Mouse (Mus musculus): ENCODE results near the gene Gm49387.

Gm49387 gene

DNA sequence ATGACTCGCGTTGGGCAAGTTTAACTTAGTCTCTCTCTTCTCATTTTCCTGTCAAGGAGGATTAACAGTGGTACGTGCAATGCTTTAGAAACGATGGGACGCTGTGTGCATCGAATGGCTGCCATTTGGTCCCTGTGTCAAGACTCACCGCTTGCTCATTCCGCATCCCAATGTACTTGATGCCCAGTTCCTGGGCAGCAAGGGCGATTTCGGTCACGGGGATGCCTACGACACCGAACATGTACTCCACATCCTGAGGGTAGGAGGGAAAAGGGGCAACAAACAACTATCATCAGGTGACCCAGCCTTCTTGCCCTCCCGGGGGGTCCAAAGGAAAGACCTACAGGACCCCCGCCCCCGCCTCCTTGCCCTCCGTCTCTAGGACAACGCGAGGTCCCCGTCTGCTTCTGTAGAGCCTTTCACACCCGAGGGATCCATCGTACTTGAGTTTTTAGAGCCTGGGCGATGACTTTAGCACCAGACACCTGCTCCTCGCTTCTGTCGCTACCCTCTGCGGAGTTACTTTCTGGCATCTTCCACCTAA lies at the start of gene Gm49387:
Gene Gm49387, minus strand, starts transcription at position 533 of the 544 bp plus-strand sequence.
- no peak for DNase-seq (ENCODE audit: low spot score in 2 of 2)

DNA sequence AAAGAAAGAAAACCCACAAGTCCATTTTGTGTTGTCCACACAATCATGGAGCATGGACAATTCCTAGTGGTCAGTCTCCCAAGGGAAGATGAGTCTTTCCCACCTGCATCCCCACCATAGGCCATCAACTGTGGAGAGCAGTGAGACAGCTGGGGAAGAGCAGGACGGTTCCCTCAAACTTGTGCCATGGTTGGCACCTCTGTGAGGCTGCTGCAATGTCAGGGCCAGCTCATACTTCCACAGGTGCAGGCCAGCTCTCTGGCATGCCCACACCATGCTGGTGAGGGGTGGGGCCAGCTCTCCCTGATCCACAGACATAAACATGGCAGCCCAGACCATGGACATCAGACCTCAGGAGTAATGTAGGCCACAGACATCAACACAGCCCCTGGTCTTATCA lies 45.6 kb upstream of the Gm49387 start:
- no peak for DNase-seq (ENCODE audit: low spot score in 2 of 2)

DNA sequence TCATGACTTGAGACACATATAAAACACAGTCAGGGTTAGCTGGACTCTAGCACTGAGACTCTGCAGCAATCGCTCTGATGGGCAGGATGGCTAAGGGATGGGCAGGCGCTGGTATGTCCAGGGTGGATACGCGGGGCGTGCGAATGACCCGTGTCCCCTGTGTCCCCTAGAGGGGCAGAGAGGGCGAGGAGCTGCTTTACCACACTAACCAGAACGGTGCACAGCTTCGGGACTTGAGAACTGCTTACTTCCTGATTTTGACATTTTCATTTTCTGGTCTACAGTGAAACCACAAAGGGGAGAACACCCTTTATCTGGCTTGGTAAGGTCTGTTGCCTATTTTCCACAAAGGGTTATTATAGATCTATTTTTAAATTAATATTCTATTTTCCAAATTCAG lies 45.0 kb upstream of the Gm49387 start:
- no peak for DNase-seq (ENCODE audit: low spot score in 2 of 2)

DNA sequence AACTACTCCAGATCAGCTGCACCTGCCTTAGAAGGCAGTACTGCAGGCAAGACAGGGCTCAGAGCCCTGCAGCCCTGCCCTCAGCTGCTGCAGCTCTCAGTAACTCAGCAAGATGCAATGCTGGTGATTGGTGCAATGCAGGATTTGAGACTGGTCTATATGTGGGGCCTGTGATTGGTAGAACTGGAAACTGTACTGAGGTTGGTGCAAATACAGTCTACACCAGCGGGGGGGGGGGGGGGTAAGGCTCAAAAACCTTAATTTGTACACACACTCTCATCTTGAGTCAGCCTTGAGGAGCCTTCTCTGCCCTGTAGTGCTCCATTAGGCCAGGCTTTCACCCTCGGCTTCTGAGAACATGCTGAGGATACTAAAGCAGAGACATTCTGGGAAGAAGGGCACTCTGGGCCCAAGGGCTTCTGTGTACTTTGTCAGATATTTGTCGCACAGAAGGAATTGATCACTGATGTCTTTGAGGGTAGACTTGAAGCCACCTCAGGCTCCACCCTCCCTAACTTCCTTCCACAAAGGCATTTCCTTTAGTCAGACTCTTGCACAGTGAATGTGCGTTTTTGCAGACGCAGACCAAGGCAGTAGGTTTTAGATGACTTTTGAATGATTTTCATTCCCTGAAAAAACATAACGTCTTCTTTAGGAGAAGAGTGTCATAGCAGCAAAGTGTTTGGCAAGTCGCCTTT lies 43.8 kb upstream of the Gm49387 start:
- DNase-seq (ENCODE audit: low spot score in 2 of 2), result no peak

DNA sequence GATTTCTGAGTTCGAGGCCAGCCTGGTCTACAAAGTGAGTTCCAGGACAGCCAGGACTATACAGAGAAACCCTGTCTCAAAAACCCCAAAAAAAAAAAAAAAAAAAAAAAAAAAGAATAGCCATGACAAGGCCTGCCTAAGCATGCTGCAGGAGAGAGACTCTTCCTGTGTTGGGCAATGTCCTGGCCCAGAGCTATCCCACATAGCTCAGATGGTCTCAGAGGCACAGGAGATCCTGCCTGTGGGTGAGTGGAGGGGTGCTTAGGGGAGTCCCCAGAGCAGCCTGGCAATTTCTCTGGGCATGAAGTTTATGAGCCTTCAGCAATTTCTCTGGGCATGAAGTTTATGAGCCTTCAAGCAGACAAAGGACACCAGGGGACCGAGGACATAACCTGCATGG lies 42.9 kb upstream of the Gm49387 start:
- DNase-seq (ENCODE audit: low spot score in 2 of 2), result no peak

DNA sequence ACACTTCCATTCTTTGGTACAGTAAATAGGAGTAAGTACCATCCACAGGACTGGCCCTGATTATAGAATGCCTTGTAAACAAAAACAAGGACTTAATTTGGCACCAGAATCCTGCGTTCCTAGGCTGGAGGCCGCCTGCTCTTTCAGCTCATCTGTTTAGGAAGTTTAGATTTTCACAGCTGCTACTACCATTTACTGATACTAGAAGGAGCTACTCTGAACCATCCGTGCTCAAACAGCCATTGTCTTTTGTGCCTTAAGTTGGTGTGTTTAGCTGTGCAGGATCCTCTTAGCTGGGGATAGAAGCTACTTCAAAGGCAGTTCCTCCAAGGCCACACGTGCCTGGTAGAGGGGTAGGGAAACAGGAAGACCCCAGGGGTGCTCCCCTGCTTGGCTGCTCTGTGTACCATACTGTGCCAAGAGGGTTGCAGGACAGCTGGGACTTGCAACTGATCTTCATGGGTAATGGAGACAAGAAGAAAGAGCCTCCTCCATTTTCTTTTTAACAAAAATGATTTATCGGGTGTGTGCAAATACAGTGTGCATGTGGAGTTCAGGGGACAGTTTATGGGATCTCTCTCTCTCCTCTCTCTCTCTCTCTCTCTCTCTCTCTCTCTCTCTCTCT lies 41.4 kb upstream of the Gm49387 start:
- no peak for DNase-seq (ENCODE audit: low spot score in 2 of 2)

DNA sequence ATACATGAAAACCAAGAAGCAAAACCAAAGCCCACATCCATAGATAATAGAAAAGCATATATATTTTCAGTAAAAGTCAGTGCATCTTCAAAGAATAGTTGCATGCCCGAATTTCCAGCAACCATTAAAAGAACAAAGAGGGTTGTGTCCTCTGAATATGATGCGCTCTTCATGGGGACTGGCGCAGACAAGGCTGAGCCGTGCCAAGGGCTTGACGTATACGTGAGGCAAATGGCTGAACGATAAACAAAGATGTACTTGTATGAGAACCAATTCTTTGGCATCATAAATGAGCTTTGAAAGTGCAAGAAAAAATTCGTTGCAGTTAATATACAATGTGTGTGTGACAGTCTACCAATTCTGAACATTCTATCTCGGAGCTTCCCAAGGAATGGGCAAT lies 40.6 kb upstream of the Gm49387 start:
- DNase-seq (ENCODE audit: low spot score in 2 of 2), result no peak

DNA sequence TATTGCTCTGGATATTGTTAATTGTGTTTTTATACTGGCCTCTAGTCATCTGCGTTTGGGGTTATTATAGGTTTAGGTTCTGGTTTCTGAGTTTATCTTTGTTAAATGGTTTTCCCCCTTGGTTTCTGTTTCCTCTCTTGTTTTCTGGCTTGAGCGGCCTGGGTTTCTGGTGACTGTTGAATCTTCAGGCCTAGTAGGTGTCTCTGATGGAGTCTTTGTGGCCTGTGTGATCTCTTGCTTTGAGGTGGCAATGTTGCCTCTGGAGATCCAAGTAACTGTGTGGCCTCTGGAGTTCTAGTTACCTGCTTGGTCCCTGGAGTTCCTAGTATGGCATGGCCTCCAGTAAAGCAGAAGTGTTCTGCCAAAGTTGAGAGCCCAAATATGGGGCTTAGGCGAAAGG lies 40.0 kb upstream of the Gm49387 start:
- DNase-seq (ENCODE audit: low spot score in 2 of 2), result no peak

DNA sequence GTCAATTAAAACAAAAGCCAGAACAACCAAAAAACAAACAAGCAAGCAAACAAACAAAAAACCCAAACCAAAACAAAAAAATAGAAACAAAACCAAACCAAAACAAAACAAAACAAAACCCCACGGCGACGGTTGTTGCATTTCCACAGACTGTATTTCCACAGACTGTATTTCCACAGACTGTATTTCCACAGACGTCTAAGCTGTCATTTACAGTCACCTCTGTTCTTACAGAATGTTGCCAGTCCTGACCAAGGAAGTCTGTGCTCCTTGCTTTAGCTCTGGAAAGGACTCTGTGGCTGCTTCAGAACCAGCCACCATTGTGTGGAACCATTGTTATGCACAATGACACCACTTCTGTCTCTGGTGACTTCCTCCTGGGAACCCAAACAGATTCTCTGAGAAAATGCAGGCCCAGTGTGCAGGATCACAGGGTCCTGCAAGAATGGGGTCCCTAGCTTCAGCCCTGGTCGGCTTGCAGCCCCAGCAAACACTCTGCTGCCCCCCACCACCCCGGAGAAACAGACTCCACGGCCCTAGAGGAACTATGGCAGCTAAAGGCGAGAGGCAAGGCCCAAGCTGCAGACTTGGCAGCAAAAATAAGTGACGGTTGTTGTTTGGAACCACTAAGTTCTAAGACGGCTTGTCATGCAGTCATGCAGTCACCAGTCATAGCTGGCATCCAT lies 31.1 kb upstream of the Gm49387 start:
- no peak for DNase-seq (ENCODE audit: low spot score in 2 of 2)

DNA sequence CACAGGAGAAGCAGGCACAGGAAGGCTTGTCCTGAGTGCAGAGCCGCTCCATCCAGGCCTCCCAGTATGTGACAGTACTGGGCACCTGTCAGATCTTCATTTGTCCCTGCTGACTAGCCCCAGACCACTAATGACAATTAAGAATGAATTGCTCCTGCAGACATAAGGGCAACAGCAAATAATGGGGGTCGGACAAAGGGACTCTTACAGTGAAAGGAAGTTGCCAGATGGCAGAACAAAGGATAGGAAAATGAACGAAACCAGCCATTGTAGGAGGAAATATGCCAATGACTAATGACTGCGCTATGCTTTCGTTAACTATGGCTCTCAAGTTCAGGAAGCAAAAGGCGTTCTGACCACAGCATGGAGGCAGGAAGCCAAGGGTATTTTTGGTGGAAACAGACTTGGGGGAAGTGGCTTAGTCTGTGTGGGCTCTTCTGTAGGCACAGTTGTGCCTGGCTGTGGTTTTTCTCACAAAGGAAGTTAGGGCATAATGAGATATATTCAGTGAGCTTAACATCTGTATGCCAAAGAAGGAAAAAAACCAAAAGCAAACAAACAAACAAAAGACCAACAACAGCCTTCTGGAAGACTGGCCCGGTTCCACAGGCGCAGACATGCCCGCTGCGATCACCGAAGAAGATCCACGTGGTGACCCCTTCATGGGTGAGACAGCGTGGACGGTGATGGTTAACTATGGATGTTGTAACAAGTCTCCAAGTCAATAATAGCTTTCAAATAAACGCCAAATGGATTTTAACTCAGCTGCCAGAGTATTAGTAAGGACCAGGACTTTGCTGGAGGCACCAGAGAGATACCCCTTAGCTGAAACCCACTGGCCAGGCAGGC lies 29.2 kb upstream of the Gm49387 start:
- DNase-seq (ENCODE audit: low spot score in 2 of 2), result no peak

DNA sequence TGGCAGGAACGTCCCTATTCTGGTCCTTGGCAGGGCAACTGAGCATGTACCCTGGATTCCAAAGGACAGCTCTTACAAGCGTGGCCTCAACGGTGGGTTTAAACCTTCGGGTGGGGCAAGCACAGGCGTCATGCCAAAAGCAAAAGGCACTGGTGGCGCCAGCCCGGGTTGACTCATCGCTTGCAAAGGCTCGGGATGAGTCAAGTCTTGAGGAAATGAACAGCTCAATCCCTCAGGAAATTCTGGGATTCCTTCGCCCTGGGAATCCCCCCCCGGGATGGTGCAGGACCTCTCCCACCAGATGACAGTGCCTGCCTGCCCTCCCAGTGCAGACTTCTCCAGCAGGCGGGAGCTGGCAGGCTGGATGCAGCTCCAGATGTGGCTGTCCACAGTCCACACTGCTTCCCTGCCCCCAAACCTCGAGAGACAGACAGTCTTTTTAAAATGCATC lies 28.5 kb upstream of the Gm49387 start:
- no peak for DNase-seq (ENCODE audit: low spot score in 2 of 2)

DNA sequence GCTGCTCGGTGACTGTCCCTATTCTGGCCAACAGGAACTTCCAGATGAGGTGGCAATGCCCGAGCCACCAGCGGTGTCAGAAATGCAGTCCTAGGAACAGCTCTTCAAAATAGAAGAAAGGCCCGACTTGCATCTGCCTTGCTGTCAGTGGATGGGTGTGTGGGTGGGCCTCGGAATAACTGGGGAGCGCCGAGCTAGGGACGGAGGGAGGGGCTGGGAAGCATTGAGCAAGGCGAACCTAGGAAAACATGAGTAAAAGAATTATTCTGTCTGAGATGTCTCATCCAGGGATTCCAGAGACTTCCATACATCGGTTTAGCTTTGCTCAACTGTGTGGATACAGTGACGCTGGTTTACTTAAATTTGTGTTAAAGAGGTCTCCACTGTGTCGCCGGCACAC lies 27.6 kb upstream of the Gm49387 start:
- no peak for DNase-seq (ENCODE audit: low spot score in 2 of 2)

DNA sequence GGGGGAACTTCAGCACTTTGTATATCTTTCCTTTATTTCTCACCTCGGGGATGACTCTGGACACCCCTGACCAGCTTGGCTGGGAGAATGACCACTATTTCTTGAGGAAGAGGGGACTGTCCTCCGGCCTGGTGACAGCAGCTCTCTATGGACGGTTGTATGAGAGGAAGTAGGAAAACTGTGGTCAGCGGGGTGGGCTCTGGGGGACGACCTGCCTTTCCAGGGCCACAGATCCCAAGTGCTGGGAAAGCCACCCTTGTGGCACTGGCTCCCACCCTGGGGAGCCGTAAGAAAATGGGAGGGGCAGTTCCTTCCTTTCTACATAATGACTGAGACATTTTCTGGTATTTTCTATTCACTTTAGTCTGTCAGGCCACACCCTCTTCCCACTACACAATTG lies 27.1 kb upstream of the Gm49387 start:
- no peak for DNase-seq (ENCODE audit: low spot score in 2 of 2)

DNA sequence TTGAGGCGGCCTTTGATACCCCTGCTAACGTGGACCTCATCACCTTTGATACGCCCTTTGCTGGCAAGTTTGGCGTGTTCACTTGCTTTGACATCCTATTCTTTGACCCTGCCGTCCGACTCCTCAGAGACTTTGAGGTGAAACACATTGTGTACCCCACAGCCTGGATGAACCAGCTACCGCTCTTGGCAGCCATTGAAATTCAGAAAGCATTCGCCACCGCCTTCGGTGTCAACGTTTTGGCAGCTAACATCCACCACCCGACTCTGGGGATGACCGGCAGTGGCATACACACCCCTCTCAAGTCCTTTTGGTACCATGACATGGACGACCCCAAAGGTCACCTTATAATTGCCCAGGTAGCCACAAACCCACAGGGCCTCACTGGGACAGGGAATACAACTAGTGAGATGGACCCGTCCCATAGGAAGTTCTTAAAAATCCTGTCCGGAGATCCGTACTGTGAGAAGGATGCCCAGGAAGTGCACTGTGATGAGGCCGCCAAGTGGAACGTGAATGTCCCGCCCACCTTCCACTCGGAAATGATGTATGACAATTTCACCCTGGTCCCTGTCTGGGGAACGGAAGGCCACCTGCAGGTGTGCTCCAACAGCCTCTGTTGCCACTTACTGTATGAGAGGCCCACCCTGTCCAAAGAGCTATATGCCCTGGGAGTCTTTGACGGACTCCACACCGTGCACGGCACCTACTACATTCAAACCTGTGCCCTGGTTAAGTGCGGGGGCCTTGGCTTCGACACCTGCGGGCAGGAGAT lies 26.4 kb upstream of the Gm49387 start:
- DNase-seq (ENCODE audit: low spot score in 2 of 2), result no peak

DNA sequence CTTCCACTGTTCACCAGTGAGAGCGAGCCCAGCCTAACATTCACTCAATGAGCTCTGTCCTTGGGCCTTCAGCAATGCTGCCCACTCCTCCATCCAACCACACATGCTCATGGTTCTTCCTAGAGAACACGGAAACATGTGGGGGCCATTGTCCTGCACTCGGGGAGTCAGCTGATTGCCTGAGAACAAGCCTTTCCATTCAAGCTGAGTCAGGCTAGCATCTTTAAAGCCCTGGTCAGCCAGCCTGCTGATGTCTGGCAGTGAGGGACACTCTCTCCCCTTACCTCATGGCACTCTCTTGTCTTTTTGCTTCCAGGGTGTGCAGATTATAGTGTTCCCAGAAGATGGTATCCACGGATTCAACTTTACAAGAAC lies 24.9 kb upstream of the Gm49387 start:
- DNase-seq (ENCODE audit: low spot score in 2 of 2), result no peak

DNA sequence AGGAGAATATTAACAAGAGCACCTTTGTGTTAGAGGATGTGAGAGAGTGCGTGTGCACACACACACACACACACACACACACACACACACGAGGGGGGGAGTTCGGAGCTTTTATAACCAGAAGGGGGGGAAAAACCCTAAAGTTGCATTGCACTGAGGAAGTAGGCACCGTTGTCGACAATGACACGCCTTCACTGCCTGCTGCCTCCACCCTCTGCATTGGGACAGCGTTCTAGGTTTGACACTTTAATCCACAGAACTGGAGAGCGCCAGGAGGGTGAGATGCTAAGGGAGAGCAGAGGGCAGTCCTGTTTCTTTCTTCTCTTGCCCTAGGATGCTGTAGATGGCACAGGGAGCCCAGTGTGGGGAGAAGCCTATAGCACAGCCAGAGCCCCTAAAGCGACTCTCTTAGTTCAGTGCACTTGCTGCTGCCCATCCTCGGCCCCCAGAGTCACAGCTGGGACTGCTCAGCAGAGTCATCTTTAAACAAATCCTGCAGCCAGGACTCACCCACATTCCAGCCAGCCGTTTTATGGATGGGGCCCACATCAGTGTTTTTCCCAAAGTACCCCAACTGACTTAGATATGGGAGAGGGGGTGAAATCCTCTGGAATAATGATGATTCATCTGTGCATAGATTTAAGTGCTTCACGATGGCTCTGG lies 24.4 kb upstream of the Gm49387 start:
- no peak for DNase-seq (ENCODE audit: low spot score in 2 of 2)

DNA sequence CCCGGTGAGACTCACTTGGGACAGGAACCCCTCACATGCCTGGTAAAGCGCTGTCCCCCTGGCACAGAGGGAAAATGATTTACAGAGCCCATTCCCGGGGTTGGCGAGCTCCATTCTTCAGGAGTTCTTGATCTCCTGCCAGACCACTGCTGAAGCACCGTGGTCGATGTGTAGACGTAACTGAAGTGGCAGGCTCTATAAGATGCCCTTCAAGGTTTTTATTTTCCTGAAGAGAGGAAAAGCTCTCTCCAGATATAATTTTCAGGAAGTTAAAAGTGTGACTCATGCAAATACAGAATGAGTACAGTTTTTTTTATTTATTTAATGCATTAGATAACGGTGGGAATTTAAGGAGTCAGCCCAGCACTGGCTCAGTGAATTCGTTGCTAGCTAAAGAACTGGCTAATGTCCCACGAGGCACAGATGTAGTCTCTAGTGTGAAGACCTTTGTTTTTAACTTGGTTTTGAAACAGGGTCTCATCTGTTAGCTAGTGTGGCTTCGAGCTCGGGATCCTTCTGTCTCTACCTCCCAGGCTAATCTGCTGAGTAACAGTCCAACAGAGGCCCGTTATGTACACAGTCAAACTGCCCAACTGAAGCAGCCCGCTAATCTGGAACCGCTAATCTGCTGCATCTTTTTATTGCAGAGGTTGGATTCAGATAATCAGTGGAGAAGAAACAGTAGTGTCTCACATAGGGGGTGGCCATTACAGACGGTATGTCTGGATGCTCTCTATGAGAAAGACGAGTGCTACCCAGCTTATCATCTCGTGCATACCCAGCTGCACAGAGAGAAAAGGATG lies 23.6 kb upstream of the Gm49387 start:
- no peak for DNase-seq (ENCODE audit: low spot score in 2 of 2)

DNA sequence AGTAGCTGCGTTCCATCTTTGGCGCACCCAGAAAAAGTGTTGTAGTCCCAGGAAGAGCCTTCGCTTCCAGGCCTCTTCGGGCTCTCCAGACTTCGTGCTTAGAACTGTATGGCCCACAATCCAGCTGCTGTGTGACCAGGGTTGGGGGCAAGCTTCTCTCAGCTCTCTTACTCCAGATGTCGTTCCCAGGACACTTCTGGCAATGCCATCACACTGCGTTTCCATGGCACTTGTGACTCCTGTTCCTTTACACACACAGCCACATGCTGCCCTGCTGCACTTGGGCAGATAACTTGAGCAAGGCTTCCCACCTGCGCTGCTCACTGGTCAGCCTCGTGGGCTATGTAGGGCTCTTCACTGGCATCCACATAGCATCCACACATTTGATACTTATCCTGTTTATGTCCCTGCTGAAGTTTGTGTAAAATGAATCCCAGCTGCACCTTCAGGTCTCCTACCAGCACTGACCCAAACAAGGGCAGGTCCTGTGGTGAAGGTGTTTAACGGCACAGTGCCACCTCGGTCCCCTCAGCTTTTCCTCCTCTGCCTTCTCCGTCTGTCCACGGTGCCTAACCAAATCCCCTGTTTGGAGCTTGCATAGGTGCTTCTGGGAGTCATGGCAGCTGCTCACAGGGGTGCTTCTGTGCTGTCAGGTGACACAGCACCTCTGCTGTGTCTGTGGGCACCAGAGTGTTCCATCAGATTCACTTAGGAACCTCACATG lies 22.9 kb upstream of the Gm49387 start:
- no peak for DNase-seq (ENCODE audit: low spot score in 2 of 2)

DNA sequence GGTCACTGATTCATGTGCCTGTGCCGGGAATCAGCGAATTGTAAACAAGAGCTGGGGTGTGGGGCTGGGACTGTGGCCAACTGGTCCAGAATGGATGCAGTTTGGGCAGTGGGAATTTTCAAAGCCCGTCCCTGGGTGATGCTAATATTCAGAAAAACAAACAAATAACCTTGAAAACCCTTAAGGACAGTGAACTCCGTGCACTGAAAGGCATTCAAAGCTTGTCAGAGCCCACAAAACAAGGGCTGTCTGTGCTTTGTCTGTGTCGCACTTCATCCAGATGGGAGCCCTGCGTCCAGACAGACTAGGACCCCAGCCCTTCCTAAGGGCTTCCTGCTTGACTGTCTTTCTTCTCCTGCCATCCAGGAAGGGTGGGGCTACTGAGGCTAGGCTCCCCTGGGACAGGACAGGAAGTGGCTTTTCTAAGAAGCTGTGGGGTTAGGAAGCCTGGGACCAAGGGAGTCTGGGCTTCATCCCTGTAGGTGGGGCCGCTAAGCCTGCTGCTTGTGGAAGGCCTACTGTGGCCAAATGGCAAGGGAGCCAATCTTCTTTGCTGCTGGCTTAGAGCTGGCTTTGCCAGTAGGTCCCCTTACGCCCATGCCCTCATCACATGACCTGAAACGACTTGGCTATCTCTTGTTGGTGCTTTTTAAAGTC lies 22.0 kb upstream of the Gm49387 start:
- DNase-seq (ENCODE audit: low spot score in 2 of 2), result no peak

Measured in frontal cortex, postnatal 10 days (tissue).